Mouse (Mus musculus) neural tube, embryonic 15.5 days (tissue): ENCODE results near the gene Dazap1. TPM values are rescaled to one million over a fixed set of nuclear protein-coding genes. Genes with fewer than 3 reads are reported as not detected.

Source experiments
- ATAC-seq: fragments of 200-750 bp; cut with Nextera tagmentation; 2 replicates; pipeline ENCODE4 v1.8.0; 2017; ENCODE audit warnings: mild to moderate bottlenecking, moderate TSS enrichment, moderate library complexity; ENCODE audit not compliant: low FRiP score
- H3K27ac ChIP-seq: fragments of 300-500 bp; sonication (generic); replicated peaks from 2 replicates; pipeline ENCODE4 v1.5.1; 2015; ENCODE audit warnings: mild to moderate bottlenecking, inconsistent platforms
- H3K27me3 ChIP-seq: fragments of 300-500 bp; sonication (generic); replicated peaks from 2 replicates; pipeline ENCODE4 v1.6.1; 2015; ENCODE audit warnings: inconsistent platforms
- H3K36me3 ChIP-seq: fragments of 300-500 bp; sonication (generic); 2 replicates; pipeline ENCODE4 v1.6.1; 2015; ENCODE audit warnings: inconsistent platforms
- H3K4me1 ChIP-seq: fragments of 300-500 bp; sonication (generic); 2 replicates; pipeline ENCODE4 v1.6.1; 2015; ENCODE audit warnings: inconsistent platforms
- H3K4me2 ChIP-seq: fragments of 300-500 bp; sonication (generic); 2 replicates; pipeline ENCODE4 v1.6.1; 2015; ENCODE audit warnings: inconsistent platforms, mild to moderate bottlenecking, moderate library complexity
- H3K4me3 ChIP-seq: fragments of 300-500 bp; sonication (generic); replicated peaks from 2 replicates; pipeline ENCODE4 v1.5.1; 2015; ENCODE audit warnings: mild to moderate bottlenecking, inconsistent platforms
- H3K9ac ChIP-seq: fragments of 300-500 bp; sonication (generic); replicated peaks from 2 replicates; pipeline ENCODE4 v1.6.1; 2015; ENCODE audit warnings: mild to moderate bottlenecking, inconsistent platforms
- H3K9me3 ChIP-seq: fragments of 300-500 bp; sonication (generic); replicated peaks from 2 replicates; pipeline ENCODE4 v1.6.1; 2016; ENCODE audit warnings: inconsistent platforms
- WGBS: fragments of 180-500 bp; shearing (Covaris S2); methylation state at CpG from one replicate; pipeline ENCODE4 v1.1.7; 2015; ENCODE audit warnings: mixed read lengths; 5-methylcytosine and 5-hydroxymethylcytosine counted together
- polyA plus RNA-seq: library from polyadenylated mRNA; unstranded; fragments of >200 nt; fragmentation: Nextera tagmentation; extraction: Ambion mirVana; gene quantifications from 2 replicates; pipeline ENCODE4 v1.2.1, GENCODE M21; 2015

The Dazap1 gene
- polyA plus RNA-seq, 1 experiment from 2014 or later = 48.6 TPM

- H3K9me3 ChIP-seq = no peaks in the 10 kb centered on the region
- peak overlapping the region; percentile 52 for H3K4me3 ChIP-seq
- H3K27me3 ChIP-seq = no peaks in the 10 kb centered on the region
- H3K4me2 ChIP-seq = peak overlapping the region; percentile 85
- peaks cover 38% of the 10 kb centered on the region for H3K36me3 ChIP-seq
- 9% methylated on average over 9 of the region's 9 CpGs for WGBS
- peaks cover 74% of the 10 kb centered on the region for H3K4me1 ChIP-seq
- ATAC-seq = 0 out of 2 replicates have a peak, but pooled peaks have one; percentile 4
- H3K9ac ChIP-seq = peak overlapping the region; percentile 74
- H3K27ac ChIP-seq = peak overlapping the region; percentile 95
Measured at GRCm38 (mm10) chr10:80302471-80302881, 41.2 kb downstream of the Dazap1 start.

GRCm38 (mm10) chr10:80304458-80304857, 43.2 kb downstream of the Dazap1 start:
- H3K27ac ChIP-seq = no peak overlapping the region
- no peak for ATAC-seq
- 0 out of 2 replicates have a peak overlapping the region, but pooled peaks have one; percentile 18 for H3K9ac ChIP-seq
- peak overlapping the region; percentile 0; the same call in 1 of the 2 replicates for H3K4me3 ChIP-seq
- no peaks in the 10 kb centered on the region for H3K9me3 ChIP-seq
- H3K4me1 ChIP-seq = peaks cover 59% of the 10 kb centered on the region
- H3K27me3 ChIP-seq = no peaks in the 10 kb centered on the region
- 23% methylated on average over 12 of the region's 12 CpGs for WGBS
- peaks cover 58% of the 10 kb centered on the region for H3K36me3 ChIP-seq
- H3K4me2 ChIP-seq = peak overlapping the region; percentile 32

GRCm38 (mm10) chr10:80304862-80305261, 43.6 kb downstream of the Dazap1 start:
- peaks cover 62% of the 10 kb centered on the region for H3K36me3 ChIP-seq
- H3K4me3 ChIP-seq = peak overlapping the region; percentile 0; the same call in 1 of the 2 replicates
- no peaks in the 10 kb centered on the region for H3K27me3 ChIP-seq
- no peak overlapping the region for H3K9ac ChIP-seq
- 12% methylated on average over 25 of the region's 25 CpGs for WGBS
- peaks cover 56% of the 10 kb centered on the region for H3K4me1 ChIP-seq
- H3K4me2 ChIP-seq = peak overlapping the region; percentile 32
- no peaks in the 10 kb centered on the region for H3K9me3 ChIP-seq
- no peak overlapping the region for H3K27ac ChIP-seq
- ATAC-seq = no peak

GRCm38 (mm10) chr10:80311560-80311959, 50.3 kb downstream of the Dazap1 start:
- 87% methylated on average over 16 of the region's 16 CpGs for WGBS
- Histone ChIP-seq H3K4me3 (no peak overlapping the region), H3K9ac (no peak overlapping the region), H3K27me3 (no peaks in the 10 kb centered on the region), H3K36me3 (peaks cover 98% of the 10 kb centered on the region), H3K4me2 (no peak overlapping the region), H3K4me1 (peaks cover 41% of the 10 kb centered on the region), H3K9me3 (no peaks in the 10 kb centered on the region), H3K27ac (no peak overlapping the region)
- ATAC-seq = no peak

GRCm38 (mm10) chr10:80312586-80313504, 51.6 kb downstream of the Dazap1 start:
- Histone ChIP-seq H3K4me3 (no peak overlapping the region), H3K27me3 (no peaks in the 10 kb centered on the region), H3K4me1 (peaks cover 50% of the 10 kb centered on the region), H3K9me3 (no peaks in the 10 kb centered on the region), H3K4me2 (no peak overlapping the region), H3K9ac (no peak overlapping the region), H3K36me3 (peaks cover 97% of the 10 kb centered on the region), H3K27ac (no peak overlapping the region)
- no peak for ATAC-seq
- 67% methylated on average over 54 of the region's 54 CpGs for WGBS

GRCm38 (mm10) chr10:80313627-80314201, 52.4 kb downstream of the Dazap1 start:
- H3K36me3 ChIP-seq = peaks cover 95% of the 10 kb centered on the region
- no peak overlapping the region for H3K27ac ChIP-seq
- no peak for ATAC-seq
- H3K4me3 ChIP-seq = no peak overlapping the region
- no peak overlapping the region for H3K9ac ChIP-seq
- H3K9me3 ChIP-seq = no peaks in the 10 kb centered on the region
- peaks cover 55% of the 10 kb centered on the region for H3K4me1 ChIP-seq
- no peaks in the 10 kb centered on the region for H3K27me3 ChIP-seq
- WGBS = 50% methylated on average over 20 of the region's 20 CpGs
- H3K4me2 ChIP-seq = no peak overlapping the region

GRCm38 (mm10) chr10:80314494-80315001, 53.3 kb downstream of the Dazap1 start:
- Histone ChIP-seq H3K36me3 (peaks cover 87% of the 10 kb centered on the region), H3K27ac (no peak overlapping the region), H3K4me3 (no peak overlapping the region), H3K27me3 (no peaks in the 10 kb centered on the region), H3K4me1 (peaks cover 63% of the 10 kb centered on the region), H3K9me3 (no peaks in the 10 kb centered on the region), H3K4me2 (no peak overlapping the region), H3K9ac (no peak overlapping the region)
- ATAC-seq = no peak
- 55% methylated on average over 16 of the region's 16 CpGs for WGBS

GRCm38 (mm10) chr10:80315315-80315714, 54.0 kb downstream of the Dazap1 start:
- no peak overlapping the region for H3K9ac ChIP-seq
- no peaks in the 10 kb centered on the region for H3K9me3 ChIP-seq
- H3K27me3 ChIP-seq = no peaks in the 10 kb centered on the region
- H3K36me3 ChIP-seq = peaks cover 79% of the 10 kb centered on the region
- no peak overlapping the region for H3K4me3 ChIP-seq
- 50% methylated on average over 27 of the region's 27 CpGs for WGBS
- H3K4me1 ChIP-seq = peaks cover 69% of the 10 kb centered on the region
- no peak for ATAC-seq
- no peak overlapping the region for H3K4me2 ChIP-seq
- no peak overlapping the region for H3K27ac ChIP-seq

- peaks cover 69% of the 10 kb centered on the region for H3K36me3 ChIP-seq
- no peaks in the 10 kb centered on the region for H3K9me3 ChIP-seq
- peaks cover 73% of the 10 kb centered on the region for H3K4me1 ChIP-seq
- H3K27me3 ChIP-seq = no peaks in the 10 kb centered on the region
- H3K9ac ChIP-seq = no peak overlapping the region
- no peak for ATAC-seq
- no peak overlapping the region; the same call in 1 of the 2 replicates for H3K4me2 ChIP-seq
- 0 out of 2 replicates have a peak overlapping the region, but pooled peaks have one; percentile 3 for H3K27ac ChIP-seq
- WGBS = 15% methylated on average over 11 of the region's 11 CpGs
- H3K4me3 ChIP-seq = no peak overlapping the region
Measured at GRCm38 (mm10) chr10:80316359-80316781, 55.1 kb downstream of the Dazap1 start.

GRCm38 (mm10) chr10:80317011-80317410, 55.7 kb downstream of the Dazap1 start:
- no peaks in the 10 kb centered on the region for H3K27me3 ChIP-seq
- no peak overlapping the region for H3K4me2 ChIP-seq
- H3K27ac ChIP-seq = peak overlapping the region; percentile 3; the same call in 1 of the 2 replicates
- no peak overlapping the region for H3K4me3 ChIP-seq
- no peak overlapping the region for H3K9ac ChIP-seq
- WGBS = 34% methylated on average over 10 of the region's 10 CpGs
- H3K9me3 ChIP-seq = no peaks in the 10 kb centered on the region
- no peak for ATAC-seq
- peaks cover 63% of the 10 kb centered on the region for H3K36me3 ChIP-seq
- H3K4me1 ChIP-seq = peaks cover 76% of the 10 kb centered on the region

GRCm38 (mm10) chr10:80320340-80320760, 59.1 kb downstream of the Dazap1 start, which contains the start of gene 2310011J03Rik:
Gene 2310011J03Rik, minus strand, starts transcription at chr10:80320537.
- Histone ChIP-seq H3K27ac (peak within 1 kb of the TSS; percentile 76), H3K4me2 (peak within 1 kb of the TSS; percentile 96), H3K9me3 (no peaks in the 10 kb centered on the region), H3K9ac (peak within 1 kb of the TSS; percentile 64), H3K4me1 (peaks cover 67% of the 10 kb centered on the region), H3K27me3 (peaks cover 2% of the 10 kb centered on the region; the same call in 1 of the 2 replicates), H3K4me3 (peak within 1 kb of the TSS; percentile 72), H3K36me3 (peaks cover 31% of the 10 kb centered on the region)
- peak; percentile 71 for ATAC-seq
- under 1% methylated on average over 34 of the region's 34 CpGs for WGBS
